Mouse (Mus musculus) bone marrow macrophage, adult 2 months (primary cell): ENCODE measurements around the gene Morn1.

Experiments used
- CTCF ChIP-seq: IDR thresholded peaks from 2 replicates; pipeline ENCODE4 v1.5.1; 2012; ENCODE audit warnings: low read depth, mild to moderate bottlenecking, low read length, moderate library complexity
- POLR2A ChIP-seq: IDR thresholded peaks from 2 replicates; pipeline ENCODE4 v1.6.1; 2012; ENCODE audit warnings: mild to moderate bottlenecking, low read depth, low read length, borderline replicate concordance

- TF ChIP-seq CTCF (no peak), POLR2A (no peak)
These were observed 43.6 kb upstream of the Morn1 start for GRCm38 (mm10) chr4:155042606-155043288.
